Mouse (Mus musculus) limb, embryonic 15.5 days (tissue): ENCODE results near the gene Kcnb1. TPM values are rescaled to one million over a fixed set of nuclear protein-coding genes. Genes with fewer than 3 reads are reported as not detected.

Experiments
- ATAC-seq: fragments of 200-750 bp; cut with Nextera tagmentation; 2 replicates; pipeline ENCODE4 v1.8.0; 2017; ENCODE audit warnings: low read depth, moderate TSS enrichment; ENCODE audit not compliant: insufficient number of reproducible peaks, low FRiP score, low TSS enrichment
- H3K27ac ChIP-seq: fragments of 300-500 bp; sonication (generic); 2 replicates; pipeline ENCODE4 v1.5.1; 2015; ENCODE audit warnings: moderate library complexity, mild to moderate bottlenecking, inconsistent platforms
- H3K27me3 ChIP-seq: fragments of 300-500 bp; sonication (generic); 2 replicates; pipeline ENCODE4 v1.6.1; 2015; ENCODE audit warnings: inconsistent platforms
- H3K36me3 ChIP-seq: fragments of 300-500 bp; sonication (generic); 2 replicates; pipeline ENCODE4 v1.6.1; 2015; ENCODE audit warnings: inconsistent platforms
- H3K4me1 ChIP-seq: fragments of 300-500 bp; sonication (generic); 2 replicates; pipeline ENCODE4 v1.6.1; 2015; ENCODE audit warnings: inconsistent platforms
- H3K4me2 ChIP-seq: fragments of 300-500 bp; sonication (generic); 2 replicates; pipeline ENCODE4 v1.6.1; 2015; ENCODE audit warnings: mild to moderate bottlenecking, inconsistent platforms
- H3K4me3 ChIP-seq: fragments of 300-500 bp; sonication (generic); 2 replicates; pipeline ENCODE4 v1.5.1; 2015; ENCODE audit warnings: mild to moderate bottlenecking, inconsistent platforms
- H3K9ac ChIP-seq: fragments of 300-500 bp; sonication (generic); 2 replicates; pipeline ENCODE4 v1.6.1; 2015; ENCODE audit warnings: inconsistent platforms
- H3K9me3 ChIP-seq: fragments of 300-500 bp; sonication (generic); 2 replicates; pipeline ENCODE4 v1.6.1; 2016; ENCODE audit warnings: inconsistent platforms
- WGBS: fragments of 180-500 bp; shearing (Covaris S2); methylation state at CpG from one replicate; pipeline ENCODE4 v1.1.7; 2015; 5-methylcytosine and 5-hydroxymethylcytosine counted together
- polyA plus RNA-seq: library from polyadenylated mRNA; unstranded; fragments of >200 nt; fragmentation: Nextera tagmentation; extraction: Ambion mirVana; gene quantifications from 2 replicates; pipeline ENCODE4 v1.2.1, GENCODE M21; 2015

Kcnb1 gene
- polyA plus RNA-seq, 1 experiment from 2014 or later = 0.73 TPM

- H3K27me3 ChIP-seq = peaks cover 15% of the 10 kb centered on the region
- H3K9me3 ChIP-seq = no peaks in the 10 kb centered on the region
- no peak for ATAC-seq
- no peaks in the 10 kb centered on the region for H3K4me1 ChIP-seq
- H3K9ac ChIP-seq = no peak overlapping the region
- no peak overlapping the region for H3K4me2 ChIP-seq
- no peak overlapping the region for H3K27ac ChIP-seq
- no peak overlapping the region for H3K4me3 ChIP-seq
- WGBS = 73% methylated on average over 14 of the region's 14 CpGs
- H3K36me3 ChIP-seq = no peaks in the 10 kb centered on the region
Observed at GRCm38 (mm10) chr2:167181662-167182389, 8.1 kb downstream of the Kcnb1 start.

- Histone ChIP-seq H3K9ac (no peak overlapping the region), H3K36me3 (no peaks in the 10 kb centered on the region), H3K27ac (no peak overlapping the region), H3K4me3 (no peak overlapping the region), H3K4me1 (no peaks in the 10 kb centered on the region), H3K27me3 (peaks cover 9% of the 10 kb centered on the region), H3K9me3 (no peaks in the 10 kb centered on the region), H3K4me2 (no peak overlapping the region)
- 71% methylated on average over 8 of the region's 8 CpGs for WGBS
- no peak for ATAC-seq
Observed at GRCm38 (mm10) chr2:167181096-167181495, 8.9 kb downstream of the Kcnb1 start.

DNA sequence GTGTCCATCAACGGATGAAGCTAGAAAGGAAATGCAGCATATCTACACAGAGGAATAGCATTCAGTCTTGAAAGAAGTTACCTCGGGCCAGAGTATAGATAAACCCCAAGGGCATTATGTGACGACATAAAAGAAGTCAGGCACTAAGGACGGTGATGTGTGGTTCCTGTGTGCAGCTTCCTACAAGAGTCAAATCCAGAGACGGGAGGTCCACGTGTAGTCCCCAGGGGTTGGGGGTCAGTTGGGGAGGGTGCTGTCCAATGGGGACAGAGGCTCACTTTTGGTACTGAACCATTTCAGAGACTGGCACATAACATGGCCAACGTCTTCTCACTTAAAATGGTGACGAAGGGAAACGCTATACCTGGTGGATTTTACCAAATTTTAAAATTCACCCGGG is 10.7 kb downstream of the Kcnb1 start:
- no peaks in the 10 kb centered on the region for H3K9me3 ChIP-seq
- H3K27ac ChIP-seq = no peak overlapping the region
- no peaks in the 10 kb centered on the region for H3K36me3 ChIP-seq
- no peak for ATAC-seq
- no peak overlapping the region for H3K9ac ChIP-seq
- WGBS = 81% methylated on average over 10 of the region's 10 CpGs
- H3K4me2 ChIP-seq = no peak overlapping the region
- no peaks in the 10 kb centered on the region for H3K27me3 ChIP-seq
- H3K4me1 ChIP-seq = no peaks in the 10 kb centered on the region
- no peak overlapping the region for H3K4me3 ChIP-seq

DNA sequence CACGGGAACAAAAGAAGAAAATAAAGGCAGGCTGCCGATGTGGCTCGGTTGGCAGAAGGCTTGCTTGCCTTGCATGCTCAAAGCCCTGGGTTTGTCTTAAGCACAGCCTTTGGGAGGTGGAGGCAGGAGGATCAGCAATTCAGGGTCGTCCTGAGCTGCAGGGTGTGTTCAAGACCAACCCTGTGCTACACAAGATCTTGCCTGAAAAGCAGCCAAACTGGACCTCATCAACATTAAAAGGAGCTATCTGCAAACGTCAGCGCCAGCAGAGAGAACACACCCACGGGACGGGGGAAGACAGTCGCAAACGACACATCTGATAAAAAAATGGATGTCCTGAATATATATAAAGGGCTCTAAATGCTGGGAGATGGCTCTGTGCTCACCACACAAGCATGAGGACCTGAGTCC is 12.7 kb downstream of the Kcnb1 start:
- 62% methylated on average over 10 of the region's 10 CpGs for WGBS
- no peak for ATAC-seq
- H3K27me3 ChIP-seq = no peaks in the 10 kb centered on the region
- no peak overlapping the region for H3K27ac ChIP-seq
- H3K4me1 ChIP-seq = no peaks in the 10 kb centered on the region
- no peak overlapping the region for H3K4me2 ChIP-seq
- no peak overlapping the region for H3K4me3 ChIP-seq
- H3K36me3 ChIP-seq = no peaks in the 10 kb centered on the region
- no peak overlapping the region for H3K9ac ChIP-seq
- H3K9me3 ChIP-seq = no peaks in the 10 kb centered on the region

GRCm38 (mm10) chr2:167175284-167175683 is 14.7 kb downstream of the Kcnb1 start:
- H3K4me2 ChIP-seq = no peak overlapping the region
- H3K36me3 ChIP-seq = no peaks in the 10 kb centered on the region
- H3K9ac ChIP-seq = no peak overlapping the region
- no peaks in the 10 kb centered on the region for H3K27me3 ChIP-seq
- ATAC-seq = no peak
- WGBS = 89% methylated on average over 6 of the region's 6 CpGs
- no peak overlapping the region for H3K4me3 ChIP-seq
- H3K9me3 ChIP-seq = no peaks in the 10 kb centered on the region
- no peak overlapping the region for H3K27ac ChIP-seq
- H3K4me1 ChIP-seq = no peaks in the 10 kb centered on the region

DNA sequence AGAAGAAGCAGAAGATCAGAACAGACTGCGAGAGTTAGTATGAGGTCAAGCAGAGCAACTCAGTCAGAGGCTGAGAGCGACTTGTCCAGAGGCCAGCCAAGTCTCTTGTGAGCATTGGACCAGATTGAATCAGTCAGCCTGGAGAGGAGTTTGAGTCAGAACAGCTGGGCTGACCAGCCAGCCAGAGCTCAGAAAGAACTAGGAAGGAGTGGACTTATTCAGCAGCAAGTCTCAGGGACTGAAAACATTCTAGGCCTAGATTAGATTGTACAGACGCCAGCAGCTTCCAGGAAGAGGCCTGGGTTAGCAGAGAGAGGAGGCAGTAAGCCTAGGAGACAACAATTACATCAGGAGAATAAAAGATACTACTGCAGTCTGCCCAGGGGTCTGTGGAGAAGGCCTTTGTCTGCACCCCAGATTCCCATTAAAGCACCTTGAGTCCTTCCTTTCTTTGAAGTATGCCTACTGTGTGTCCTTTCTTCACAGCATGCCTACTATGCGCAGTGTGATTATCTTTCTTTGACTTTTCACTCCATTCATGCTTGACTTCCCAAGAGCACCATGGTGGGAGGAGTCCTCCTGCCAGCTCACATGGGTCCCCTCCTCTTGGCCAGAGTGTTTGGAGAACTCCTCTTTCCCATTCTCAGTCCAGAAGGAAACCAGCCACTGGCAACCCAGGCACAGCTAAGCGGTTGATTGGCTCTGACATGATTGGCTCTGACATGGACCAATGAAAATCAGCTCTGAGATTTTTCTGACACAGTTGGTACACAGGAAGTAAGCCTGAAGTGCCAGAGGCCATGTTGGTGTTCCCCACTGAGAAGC is 16.7 kb downstream of the Kcnb1 start:
- Histone ChIP-seq H3K36me3 (no peaks in the 10 kb centered on the region), H3K4me3 (no peak overlapping the region), H3K9me3 (no peaks in the 10 kb centered on the region), H3K27me3 (0 out of 2 replicates have a peak, but pooled peaks cover 3% of the 10 kb centered on the region), H3K4me1 (peaks cover 8% of the 10 kb centered on the region), H3K9ac (no peak overlapping the region), H3K4me2 (no peak overlapping the region), H3K27ac (no peak overlapping the region)
- 77% methylated on average over 5 of the region's 5 CpGs for WGBS
- no peak for ATAC-seq

- 0 out of 2 replicates have a peak, but pooled peaks cover 3% of the 10 kb centered on the region for H3K27me3 ChIP-seq
- no peak overlapping the region for H3K27ac ChIP-seq
- H3K4me3 ChIP-seq = no peak overlapping the region
- H3K9me3 ChIP-seq = no peaks in the 10 kb centered on the region
- no peaks in the 10 kb centered on the region for H3K36me3 ChIP-seq
- H3K4me2 ChIP-seq = no peak overlapping the region
- H3K4me1 ChIP-seq = peaks cover 28% of the 10 kb centered on the region
- peak; percentile 59; the same call in 1 of the 2 replicates for ATAC-seq
- WGBS = 42% methylated on average over 11 of the region's 11 CpGs
- no peak overlapping the region for H3K9ac ChIP-seq
Observed at GRCm38 (mm10) chr2:167167515-167168212, 22.3 kb downstream of the Kcnb1 start.

DNA sequence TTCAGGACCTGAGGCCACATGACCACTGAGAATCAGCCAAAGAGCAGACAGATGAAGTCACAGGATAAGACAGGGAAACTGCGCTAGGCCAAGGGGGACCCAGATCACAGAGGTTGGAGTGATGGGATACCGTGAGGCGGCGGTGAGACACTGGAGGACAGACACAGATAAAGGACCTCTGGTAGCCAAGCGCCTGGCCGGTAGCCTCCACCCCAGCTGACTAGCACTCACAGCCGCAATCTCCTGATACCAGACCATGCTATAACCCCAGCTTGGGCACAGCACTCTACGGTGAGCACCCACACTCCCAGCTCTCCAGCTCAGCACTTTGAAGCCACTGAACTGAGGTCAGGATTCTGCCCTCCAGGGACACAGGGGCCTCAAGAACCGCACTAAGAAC is 26.4 kb downstream of the Kcnb1 start:
- 85% methylated on average over 9 of the region's 9 CpGs for WGBS
- no peak for ATAC-seq

GRCm38 (mm10) chr2:167163134-167163533 is 26.8 kb downstream of the Kcnb1 start:
- no peak overlapping the region for H3K4me3 ChIP-seq
- peak overlapping the region; percentile 67 for H3K27ac ChIP-seq
- no peak overlapping the region for H3K9ac ChIP-seq
- H3K4me1 ChIP-seq = peaks cover 24% of the 10 kb centered on the region
- no peaks in the 10 kb centered on the region for H3K36me3 ChIP-seq
- H3K4me2 ChIP-seq = no peak overlapping the region
- WGBS = 77% methylated on average over 10 of the region's 10 CpGs
- no peaks in the 10 kb centered on the region for H3K9me3 ChIP-seq
- no peak for ATAC-seq
- no peaks in the 10 kb centered on the region for H3K27me3 ChIP-seq

More for the DNA sequence above, 26.4 kb downstream of the Kcnb1 start:
- peaks cover 28% of the 10 kb centered on the region for H3K4me1 ChIP-seq
- no peak overlapping the region for H3K4me2 ChIP-seq
- H3K4me3 ChIP-seq = no peak overlapping the region
- no peak overlapping the region for H3K27ac ChIP-seq
- no peaks in the 10 kb centered on the region for H3K9me3 ChIP-seq
- H3K9ac ChIP-seq = no peak overlapping the region
- no peaks in the 10 kb centered on the region for H3K36me3 ChIP-seq
- no peaks in the 10 kb centered on the region for H3K27me3 ChIP-seq

- Histone ChIP-seq H3K36me3 (no peaks in the 10 kb centered on the region), H3K4me3 (no peak overlapping the region), H3K27ac (peak overlapping the region; percentile 67), H3K27me3 (no peaks in the 10 kb centered on the region), H3K4me2 (no peak overlapping the region), H3K9ac (no peak overlapping the region), H3K9me3 (no peaks in the 10 kb centered on the region), H3K4me1 (peaks cover 18% of the 10 kb centered on the region)
- ATAC-seq = peak; percentile 41; the same call in 1 of the 2 replicates
- WGBS = 31% methylated on average over 10 of the region's 10 CpGs
Observed at GRCm38 (mm10) chr2:167162516-167163021, 27.4 kb downstream of the Kcnb1 start.

DNA sequence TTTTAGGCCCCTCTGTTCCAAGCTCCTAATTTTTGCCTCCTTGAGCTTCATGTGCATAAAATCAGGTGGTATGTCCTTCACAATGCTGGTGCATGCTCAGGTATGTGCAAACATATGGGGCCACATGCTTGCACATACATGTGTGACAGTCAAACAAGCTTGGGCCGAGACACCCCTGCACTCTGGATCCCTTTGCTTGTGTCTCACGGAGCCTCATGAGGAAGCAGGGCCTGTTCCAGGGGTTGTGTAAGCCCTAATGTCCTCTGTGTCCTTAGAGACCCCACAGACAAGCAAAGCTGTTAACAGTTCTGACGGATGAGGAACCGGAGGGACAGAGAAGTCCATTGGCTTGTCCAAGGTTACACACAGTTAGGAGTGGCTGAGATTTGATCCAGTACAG is 30.2 kb downstream of the Kcnb1 start:
- WGBS = 85% methylated on average over 4 of the region's 4 CpGs
- H3K4me2 ChIP-seq = no peak overlapping the region
- peaks cover 22% of the 10 kb centered on the region for H3K4me1 ChIP-seq
- no peak for ATAC-seq
- H3K27ac ChIP-seq = no peak overlapping the region
- no peak overlapping the region for H3K4me3 ChIP-seq
- no peaks in the 10 kb centered on the region for H3K9me3 ChIP-seq
- no peaks in the 10 kb centered on the region; the same call in 1 of the 2 replicates for H3K27me3 ChIP-seq
- no peaks in the 10 kb centered on the region for H3K36me3 ChIP-seq
- H3K9ac ChIP-seq = no peak overlapping the region
